Mouse (Mus musculus) frontal cortex, postnatal 25 days (tissue): ENCODE data around the gene Ppm1k.
"Not testable (repeated sequence)": the region's sequence is repeated elsewhere in the genome, so short reads cannot be mapped to it uniquely, and the experiment has no call there.

Source experiments
- DNase-seq, 2 experiments: peaks; one replicate each; pipeline ENCODE4 v3.0.0; 2022; ENCODE audit warnings: low spot score in 2 of 2

Ppm1k gene

GRCm38 (mm10) chr6:57535386-57535936 lies at the start of gene Ppm1k:
TSS of gene Ppm1k (minus strand) at chr6:57535468.
- DNase-seq = peak; percentile 97

DNA sequence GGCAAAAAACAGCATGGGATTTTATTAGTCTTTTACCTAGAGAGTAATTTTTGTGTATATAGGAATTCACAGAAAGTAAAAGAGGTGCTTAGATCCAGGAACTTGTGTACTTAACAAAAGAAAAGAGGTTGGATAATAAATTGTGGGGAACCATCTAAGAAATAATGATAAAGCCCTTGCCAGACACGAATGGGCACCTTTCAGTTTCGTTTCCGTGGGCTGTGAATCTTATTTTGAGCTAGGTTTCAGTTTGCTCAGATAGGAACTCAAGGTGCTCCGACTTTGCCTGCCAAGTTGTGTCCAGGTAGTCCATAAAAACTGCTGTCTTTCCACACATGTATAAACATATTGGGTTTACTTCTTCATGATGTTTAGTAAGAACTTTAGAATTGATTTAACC lies 47.1 kb upstream of the Ppm1k start:
- no peak for DNase-seq

DNA sequence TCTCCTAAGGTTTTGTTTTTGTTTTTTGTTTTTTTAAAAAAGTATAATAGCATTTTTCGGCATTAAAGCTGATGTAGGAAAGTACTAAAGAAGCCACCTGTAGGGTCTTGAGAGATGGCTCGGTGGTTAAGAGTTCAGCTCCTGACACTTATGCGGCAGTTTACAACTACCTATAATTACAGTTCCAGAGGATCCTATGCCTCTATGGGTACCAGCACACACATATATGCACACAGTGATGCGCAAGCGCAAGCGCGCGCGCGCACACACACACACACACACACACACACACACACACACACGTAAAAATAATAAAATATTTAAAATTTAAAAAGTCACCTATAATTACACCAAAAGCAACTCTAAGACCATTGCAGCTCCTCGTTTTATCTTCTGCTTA lies 46.3 kb upstream of the Ppm1k start:
- DNase-seq = no peak

DNA sequence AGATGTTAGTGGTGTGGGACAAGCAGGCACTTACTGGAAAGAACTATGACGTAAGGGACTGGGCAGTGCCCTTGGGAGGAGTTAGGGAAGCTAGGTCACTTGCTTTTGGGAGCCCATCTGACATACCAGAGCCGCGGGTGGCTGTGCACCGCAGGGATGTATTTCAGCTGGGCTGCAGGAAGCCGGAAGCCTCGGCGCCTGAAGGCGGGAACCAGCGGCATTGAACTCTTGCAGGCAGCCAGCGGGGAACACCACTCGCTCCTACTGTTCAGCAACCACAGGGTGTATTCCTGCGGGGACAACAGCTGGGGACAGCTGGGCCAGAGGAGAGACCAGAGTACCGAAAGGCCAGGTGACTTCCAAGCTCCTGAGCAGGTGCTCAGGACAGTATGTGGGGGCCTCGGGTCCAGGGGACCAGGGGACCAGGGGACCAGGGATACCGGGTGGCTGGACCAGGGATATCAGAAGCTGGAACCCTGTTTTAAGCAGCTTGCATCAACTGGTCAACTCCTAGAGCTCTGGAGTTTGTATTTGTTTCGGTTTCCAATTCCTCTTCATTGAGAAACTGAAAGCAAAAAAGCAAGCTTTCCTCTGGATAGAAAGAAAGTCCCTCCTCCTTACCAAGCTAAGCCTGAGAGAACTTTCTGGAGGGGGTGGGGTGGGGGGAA lies 45.7 kb upstream of the Ppm1k start, which contains the start of gene Herc6:
Gene Herc6, plus strand, starts transcription at position 120 of the 668 bp plus-strand sequence.
- peak; percentile 32 to 43 for DNase-seq

GRCm38 (mm10) chr6:57571587-57571986 lies 36.3 kb upstream of the Ppm1k start:
- DNase-seq = no peak

GRCm38 (mm10) chr6:57570170-57570974 lies 35.1 kb upstream of the Ppm1k start:
- DNase-seq = no peak

- no peak for DNase-seq
Observed at GRCm38 (mm10) chr6:57567630-57568029, 32.4 kb upstream of the Ppm1k start.

DNA sequence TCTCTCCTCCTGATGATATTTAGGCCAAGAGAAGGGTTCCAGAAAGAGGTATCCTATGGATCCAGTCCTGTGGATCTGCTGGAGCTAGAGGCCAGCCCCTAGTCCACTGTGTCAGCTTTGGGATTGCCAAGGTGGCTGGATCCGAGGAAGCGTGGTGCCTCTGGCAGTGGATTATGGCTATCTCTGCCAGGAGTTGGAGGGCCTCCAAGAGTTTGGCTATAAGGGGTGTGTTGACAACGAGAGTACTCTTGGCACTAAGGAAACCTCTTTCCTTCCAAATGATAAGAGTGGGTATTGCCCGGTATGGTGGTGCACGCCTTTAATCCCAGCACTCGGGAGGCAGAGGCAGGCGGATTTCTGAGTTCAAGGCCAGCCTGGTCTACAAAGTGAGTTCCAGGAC lies 30.2 kb upstream of the Ppm1k start:
- no peak for DNase-seq

- no peak for DNase-seq
Observed at GRCm38 (mm10) chr6:57563454-57563853, 28.2 kb upstream of the Ppm1k start.

DNA sequence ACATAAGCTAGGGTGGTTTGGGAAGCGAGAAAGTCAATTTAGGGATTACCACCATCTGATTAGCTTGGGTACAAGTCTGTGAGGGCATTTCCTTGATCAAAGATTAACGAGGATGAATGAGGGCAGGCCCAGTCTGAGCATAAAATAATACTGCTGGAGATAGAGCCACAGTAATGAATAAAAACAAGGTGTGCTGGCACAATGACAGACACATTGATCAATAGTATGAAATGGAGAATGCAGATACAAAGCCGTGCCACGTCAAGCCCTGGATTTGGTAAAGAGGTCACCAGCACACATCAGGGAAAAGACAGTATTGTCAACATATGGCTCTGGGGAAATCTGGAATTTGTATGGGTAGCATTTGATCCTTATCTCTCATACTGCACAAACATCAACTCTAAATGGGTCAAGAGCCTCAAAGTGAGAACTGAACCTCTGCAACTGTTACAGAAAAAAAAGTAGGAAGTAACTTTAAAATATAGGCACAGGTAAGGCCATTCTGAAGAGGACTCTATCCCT lies 22.6 kb upstream of the Ppm1k start:
- no peak for DNase-seq

DNA sequence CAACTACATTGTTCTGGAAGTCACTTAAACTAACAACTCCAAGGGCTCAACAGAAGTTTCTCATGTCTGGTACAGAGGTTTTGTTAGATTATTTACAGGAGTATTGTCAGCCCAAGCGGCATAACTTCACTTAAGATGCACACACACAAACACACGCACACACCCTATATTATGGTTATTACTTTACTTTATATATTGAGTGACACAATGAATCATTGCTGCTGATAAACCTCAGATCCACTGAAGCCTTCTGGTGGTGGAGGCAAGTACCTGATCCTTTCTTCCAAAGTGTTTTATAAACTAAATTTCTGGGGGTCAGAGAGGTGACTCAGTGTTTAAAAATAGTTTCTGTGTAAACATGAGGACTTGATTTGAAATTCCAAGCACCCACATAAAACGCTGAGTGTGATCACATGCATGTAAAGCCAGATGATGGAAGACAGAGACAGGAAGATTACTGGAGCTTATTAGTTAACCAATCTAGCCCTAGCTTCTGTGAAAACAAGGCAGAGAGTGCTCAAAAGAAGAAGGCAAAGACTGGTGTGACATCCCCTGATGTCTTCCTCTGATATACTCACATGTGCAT lies 16.0 kb upstream of the Ppm1k start:
- DNase-seq = no peak

- DNase-seq = no peak
Observed at GRCm38 (mm10) chr6:57544866-57545265, 9.6 kb upstream of the Ppm1k start.

DNA sequence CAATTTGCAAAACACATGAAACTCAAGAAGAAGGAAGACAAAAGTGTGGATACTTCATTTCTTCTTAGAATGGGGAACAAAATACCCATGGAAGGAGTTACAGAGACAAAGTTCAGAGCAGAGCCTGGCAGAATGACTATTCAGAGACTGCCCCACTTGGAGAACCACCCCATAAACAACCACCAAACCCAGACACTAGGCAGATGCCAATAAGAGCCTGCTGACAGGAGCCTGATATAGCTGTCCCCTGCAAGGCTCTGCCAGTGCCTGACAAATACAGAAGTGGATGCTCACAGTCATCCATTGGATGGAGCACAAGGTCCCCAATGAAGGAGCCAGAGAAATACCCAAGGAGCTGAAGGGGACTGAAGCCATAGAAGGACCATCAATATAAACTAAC lies 8.3 kb upstream of the Ppm1k start:
- DNase-seq = not testable (repeated sequence)

- DNase-seq = no peak
Observed at GRCm38 (mm10) chr6:57541737-57542335, 6.6 kb upstream of the Ppm1k start.

GRCm38 (mm10) chr6:57540950-57541498 lies 5.8 kb upstream of the Ppm1k start:
- no peak for DNase-seq

DNA sequence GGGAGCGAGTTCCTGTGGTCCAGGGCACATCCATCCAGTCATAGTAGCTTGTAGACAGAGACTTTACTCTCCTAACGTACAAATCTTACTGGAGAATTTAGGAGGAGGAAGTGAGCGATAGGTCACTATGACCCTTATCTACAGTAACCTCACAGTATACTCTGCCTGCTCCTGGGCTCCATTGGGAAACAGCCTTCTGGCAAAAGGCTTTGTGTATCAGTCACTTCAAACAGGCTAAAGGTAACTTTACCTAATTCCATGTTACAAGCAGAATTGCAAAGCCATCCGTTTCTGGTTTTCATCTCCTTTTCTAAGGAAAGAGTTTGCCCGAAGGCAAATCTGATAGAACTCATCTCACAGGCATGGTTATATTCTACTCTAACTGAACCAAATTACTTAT lies 2.6 kb upstream of the Ppm1k start:
- DNase-seq = no peak

DNA sequence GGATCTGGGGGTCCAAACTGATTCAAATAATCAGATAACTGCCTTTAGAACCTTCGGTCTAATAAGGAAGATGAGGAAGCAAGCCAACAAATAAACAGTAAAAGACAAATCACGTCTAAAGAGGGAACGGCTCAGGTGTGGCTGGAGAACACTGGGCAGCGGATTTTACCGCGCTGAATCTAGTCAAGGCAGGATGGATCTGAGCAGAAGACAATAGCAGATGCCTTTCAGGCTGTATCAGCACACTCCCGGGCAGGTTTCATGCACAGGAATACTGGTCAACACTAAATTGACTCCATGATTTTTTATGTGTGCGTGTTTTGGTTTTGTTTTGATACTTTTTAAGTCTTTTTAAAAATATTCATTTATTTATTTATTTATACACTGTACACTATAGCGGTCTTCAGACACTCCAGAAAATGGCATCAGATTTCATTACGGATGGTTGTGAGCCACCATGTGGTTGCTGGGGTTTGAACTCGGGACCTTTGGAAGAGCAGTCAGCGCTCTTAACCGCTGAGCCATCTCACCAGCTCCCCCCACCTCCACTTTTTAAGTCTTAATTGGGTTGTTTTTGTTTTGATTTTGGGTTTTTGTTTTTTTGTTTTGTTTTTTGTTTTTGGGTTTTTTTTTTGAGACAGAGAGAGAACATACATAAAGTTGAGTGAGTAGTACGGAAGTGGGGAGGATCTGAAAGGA lies 852 bp upstream of the Ppm1k start:
- no peak for DNase-seq

GRCm38 (mm10) chr6:57534611-57535286 lies 519 bp downstream of the Ppm1k start:
- peak; percentile 25 for DNase-seq

GRCm38 (mm10) chr6:57534231-57534610 lies 1.0 kb downstream of the Ppm1k start:
- no peak for DNase-seq

DNA sequence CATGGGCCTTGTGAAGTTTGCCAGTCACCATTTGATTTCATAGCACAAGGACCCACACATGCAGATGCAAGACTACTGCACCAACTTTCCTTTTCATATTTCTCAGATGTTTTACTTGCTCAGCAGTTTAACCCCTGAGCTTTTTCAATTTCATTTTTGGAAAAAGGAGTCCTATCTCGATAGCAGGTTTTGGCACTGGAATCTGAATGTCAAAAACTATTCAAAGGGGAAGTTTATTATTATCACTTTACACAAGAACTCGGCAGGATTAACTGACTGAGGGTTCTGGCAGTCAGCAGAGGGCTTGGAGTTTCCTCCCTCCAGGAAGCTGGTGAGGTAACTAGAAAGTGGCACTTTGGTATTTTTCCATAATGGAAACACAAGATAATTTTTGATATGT lies 1.9 kb downstream of the Ppm1k start:
- no peak for DNase-seq
